Mouse (Mus musculus): ENCODE results near the gene Syn3. TPM values are rescaled to one million over a fixed set of nuclear protein-coding genes. Genes with fewer than 3 reads are reported as not detected.

The Syn3 gene
- polyA plus RNA-seq, 1 experiment: 0.75 TPM

- no peaks in the 10 kb centered on the region for H3K27me3 ChIP-seq (ENCODE audit: control insufficient read depth, insufficient read depth, low read length)
- H3K4me3 ChIP-seq (ENCODE audit: low read depth, low read length): no peak overlapping the region
- H3K27ac ChIP-seq (ENCODE audit: insufficient read depth, low read depth, low read length): no peak overlapping the region
- WGBS: 71% methylated on average over 3 of the region's 3 CpGs
- H3K36me3 ChIP-seq (ENCODE audit: control insufficient read depth, insufficient read depth, low read length): no peaks in the 10 kb centered on the region
- no peak for TF ChIP-seq CTCF (IDR thresholded peaks at IDR 0.05; ENCODE audit: extremely low read depth, insufficient read length, insufficient replicate concordance, low read depth, low read length)
- no peak for TF ChIP-seq POLR2A (IDR thresholded peaks at IDR 0.05; ENCODE audit: low read depth, low read length)
- no peaks in the 10 kb centered on the region for H3K4me1 ChIP-seq (ENCODE audit: control insufficient read depth, insufficient read depth, insufficient read length, low read length)
Measured at GRCm38 (mm10) chr10:86315513-86315912, 183.2 kb downstream of the Syn3 start.

GRCm38 (mm10) chr10:86313448-86313847 is 185.2 kb downstream of the Syn3 start:
- Histone ChIP-seq H3K27ac (ENCODE audit: insufficient read depth, low read depth, low read length) (no peak overlapping the region), H3K4me1 (ENCODE audit: control insufficient read depth, insufficient read depth, insufficient read length, low read length) (peaks cover 2% of the 10 kb centered on the region; the same call in 1 of the 2 replicates), H3K4me3 (ENCODE audit: low read depth, low read length) (no peak overlapping the region), H3K27me3 (ENCODE audit: control insufficient read depth, insufficient read depth, low read length) (no peaks in the 10 kb centered on the region), H3K36me3 (ENCODE audit: control insufficient read depth, insufficient read depth, low read length) (no peaks in the 10 kb centered on the region)
- 83% methylated on average over 1 of the region's 1 CpGs for WGBS
- no peak for TF ChIP-seq POLR2A (IDR thresholded peaks at IDR 0.05; ENCODE audit: low read depth, low read length)

- Histone ChIP-seq H3K4me1 (ENCODE audit: control insufficient read depth, insufficient read depth, insufficient read length, low read length) (peaks cover 2% of the 10 kb centered on the region; the same call in 1 of the 2 replicates), H3K27ac (ENCODE audit: insufficient read depth, low read depth, low read length) (no peak overlapping the region), H3K36me3 (ENCODE audit: control insufficient read depth, insufficient read depth, low read length) (no peaks in the 10 kb centered on the region), H3K27me3 (ENCODE audit: control insufficient read depth, insufficient read depth, low read length) (no peaks in the 10 kb centered on the region), H3K4me3 (ENCODE audit: low read depth, low read length) (no peak overlapping the region)
- TF ChIP-seq CTCF (IDR thresholded peaks at IDR 0.05; ENCODE audit: extremely low read depth, insufficient read length, insufficient replicate concordance, low read depth, low read length) (no peak), POLR2A (IDR thresholded peaks at IDR 0.05; ENCODE audit: low read depth, low read length) (no peak)
- 87% methylated on average over 3 of the region's 3 CpGs for WGBS
Measured at GRCm38 (mm10) chr10:86312976-86313375, 185.7 kb downstream of the Syn3 start.

GRCm38 (mm10) chr10:86310527-86310926 is 188.2 kb downstream of the Syn3 start:
- Histone ChIP-seq H3K27ac (ENCODE audit: insufficient read depth, low read depth, low read length) (no peak overlapping the region), H3K4me3 (ENCODE audit: low read depth, low read length) (no peak overlapping the region), H3K27me3 (ENCODE audit: control insufficient read depth, insufficient read depth, low read length) (no peaks in the 10 kb centered on the region), H3K4me1 (ENCODE audit: control insufficient read depth, insufficient read depth, insufficient read length, low read length) (peaks cover 2% of the 10 kb centered on the region; the same call in 1 of the 2 replicates), H3K36me3 (ENCODE audit: control insufficient read depth, insufficient read depth, low read length) (no peaks in the 10 kb centered on the region)
- TF ChIP-seq CTCF (IDR thresholded peaks at IDR 0.05; ENCODE audit: extremely low read depth, insufficient read length, insufficient replicate concordance, low read depth, low read length): no peak
- TF ChIP-seq POLR2A (IDR thresholded peaks at IDR 0.05; ENCODE audit: low read depth, low read length): no peak
- WGBS: 12% methylated on average over 6 of the region's 6 CpGs

- H3K27ac ChIP-seq (ENCODE audit: insufficient read depth, low read depth, low read length): no peak overlapping the region
- no peaks in the 10 kb centered on the region for H3K36me3 ChIP-seq (ENCODE audit: control insufficient read depth, insufficient read depth, low read length)
- 86% methylated on average over 4 of the region's 4 CpGs for WGBS
- H3K27me3 ChIP-seq (ENCODE audit: control insufficient read depth, insufficient read depth, low read length): no peaks in the 10 kb centered on the region
- no peak for TF ChIP-seq CTCF (IDR thresholded peaks at IDR 0.05; ENCODE audit: extremely low read depth, insufficient read length, insufficient replicate concordance, low read depth, low read length)
- no peak for TF ChIP-seq POLR2A (IDR thresholded peaks at IDR 0.05; ENCODE audit: low read depth, low read length)
- peaks cover 7% of the 10 kb centered on the region for H3K4me1 ChIP-seq (ENCODE audit: control insufficient read depth, insufficient read depth, insufficient read length, low read length)
- no peak overlapping the region for H3K4me3 ChIP-seq (ENCODE audit: low read depth, low read length)
Measured at GRCm38 (mm10) chr10:86307235-86307634, 191.5 kb downstream of the Syn3 start.

GRCm38 (mm10) chr10:86304583-86304982 is 194.1 kb downstream of the Syn3 start:
- 70% methylated on average over 2 of the region's 2 CpGs for whole genome bisulfite sequencing
- H3K36me3 ChIP-seq (ENCODE audit: control insufficient read depth, insufficient read depth, low read length): no peaks in the 10 kb centered on the region
- no peak overlapping the region for H3K4me3 ChIP-seq (ENCODE audit: low read depth, low read length)
- 0 out of 2 replicates have a peak, but pooled peaks cover 3% of the 10 kb centered on the region for H3K27me3 ChIP-seq (ENCODE audit: control insufficient read depth, insufficient read depth, low read length)
- TF ChIP-seq CTCF (IDR thresholded peaks at IDR 0.05; ENCODE audit: extremely low read depth, insufficient read length, insufficient replicate concordance, low read depth, low read length): no peak
- no peak for TF ChIP-seq POLR2A (IDR thresholded peaks at IDR 0.05; ENCODE audit: low read depth, low read length)
- H3K27ac ChIP-seq (ENCODE audit: insufficient read depth, low read depth, low read length): no peak overlapping the region
- H3K4me1 ChIP-seq (ENCODE audit: control insufficient read depth, insufficient read depth, insufficient read length, low read length): peaks cover 13% of the 10 kb centered on the region

- Histone ChIP-seq H3K36me3 (ENCODE audit: control insufficient read depth, insufficient read depth, low read length) (no peaks in the 10 kb centered on the region), H3K4me3 (ENCODE audit: low read depth, low read length) (no peak overlapping the region), H3K4me1 (ENCODE audit: control insufficient read depth, insufficient read depth, insufficient read length, low read length) (peaks cover 13% of the 10 kb centered on the region), H3K27me3 (ENCODE audit: control insufficient read depth, insufficient read depth, low read length) (0 out of 2 replicates have a peak, but pooled peaks cover 3% of the 10 kb centered on the region), H3K27ac (ENCODE audit: insufficient read depth, low read depth, low read length) (no peak overlapping the region)
- no peak for TF ChIP-seq POLR2A (IDR thresholded peaks at IDR 0.05; ENCODE audit: low read depth, low read length)
- TF ChIP-seq CTCF (IDR thresholded peaks at IDR 0.05; ENCODE audit: extremely low read depth, insufficient read length, insufficient replicate concordance, low read depth, low read length): no peak
- 33% methylated on average over 2 of the region's 2 CpGs for WGBS
Measured at GRCm38 (mm10) chr10:86303495-86303876, 195.2 kb downstream of the Syn3 start.

All from small intestine, adult 2 months (tissue).